Mouse (Mus musculus) intestine, postnatal 0 days (tissue): ENCODE measurements at regions not wholly inside any gene's neighbourhood (a gene's known extent, or its start where the extent isn't known, plus 50 kb on each side); places are given as distances from the start of the nearest gene placed in this dataset.

Source experiments
- ATAC-seq: fragments of 200-750 bp; cut with Nextera tagmentation; 2 replicates; pipeline ENCODE4 v1.8.0; 2017; ENCODE audit warnings: mild to moderate bottlenecking, moderate TSS enrichment, moderate library complexity
- H3K27ac ChIP-seq: fragments of 300-500 bp; sonication (generic); 2 replicates; pipeline ENCODE4 v1.5.1; 2014; ENCODE audit warnings: mild to moderate bottlenecking, low read depth, low read length, moderate library complexity
- H3K27me3 ChIP-seq: fragments of 300-500 bp; sonication (generic); replicated peaks from 2 replicates; pipeline ENCODE4 v1.6.1; 2014; ENCODE audit warnings: low read length, mixed read lengths; ENCODE audit not compliant: control insufficient read depth, insufficient read depth
- H3K36me3 ChIP-seq: fragments of 300-500 bp; sonication (generic); 2 replicates; pipeline ENCODE4 v1.6.1; 2014; ENCODE audit warnings: mild to moderate bottlenecking, moderate library complexity; ENCODE audit not compliant: control insufficient read depth, insufficient read depth
- H3K4me1 ChIP-seq: fragments of 300-500 bp; sonication (generic); replicated peaks from 2 replicates; pipeline ENCODE4 v1.6.1; 2014; ENCODE audit warnings: antibody characterized with exemption, low read length, mixed read lengths; ENCODE audit not compliant: control insufficient read depth, insufficient read depth
- H3K4me2 ChIP-seq: fragments of 300-500 bp; sonication (generic); replicated peaks from 2 replicates; pipeline ENCODE4 v1.6.1; 2014; ENCODE audit warnings: low read depth, mild to moderate bottlenecking, moderate library complexity
- H3K4me3 ChIP-seq: fragments of 300-500 bp; sonication (generic); 2 replicates; pipeline ENCODE4 v1.5.1; 2014; ENCODE audit warnings: low read depth, low read length
- H3K9ac ChIP-seq: fragments of 300-500 bp; sonication (generic); 2 replicates; pipeline ENCODE4 v1.6.1; 2014; ENCODE audit warnings: mild to moderate bottlenecking, low read depth, low read length
- H3K9me3 ChIP-seq: fragments of 300-500 bp; sonication (generic); 2 replicates; pipeline ENCODE4 v1.6.1; 2016; ENCODE audit warnings: mixed run types; ENCODE audit not compliant: control insufficient read depth
- CTCF ChIP-seq: sonication (generic); IDR thresholded peaks from 2 replicates; pipeline ENCODE4 v1.5.1; 2016; ENCODE audit warnings: low read depth, mild to moderate bottlenecking, control low read depth, antibody characterized with exemption, moderate library complexity
- WGBS: fragments of 180-500 bp; shearing (Covaris S2); extraction: QIAGEN DNeasy Blood & Tissue Kit; methylation state at CpG from one replicate; pipeline ENCODE4 v1.1.7; 2014; 5-methylcytosine and 5-hydroxymethylcytosine counted together

DNA sequence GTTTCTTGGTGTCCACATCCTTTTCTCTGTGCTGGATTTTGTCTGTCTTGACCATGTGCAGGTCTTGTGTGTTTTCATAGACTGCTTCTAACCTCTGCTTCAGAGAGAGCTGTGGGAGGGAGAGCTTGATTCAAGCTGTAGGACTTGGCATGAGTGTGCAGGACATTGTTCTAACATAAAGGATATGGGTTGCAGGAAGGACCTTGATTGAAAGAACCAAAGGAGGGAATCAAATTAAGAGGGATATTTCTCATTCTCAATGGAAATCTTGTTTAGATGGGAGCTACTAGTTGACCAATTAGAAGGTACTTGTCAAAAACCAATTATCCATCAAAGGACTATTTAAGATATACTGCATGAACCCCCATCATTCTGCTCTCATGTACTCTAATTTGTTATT, 244.9 kb upstream of the Xrcc4 start:
- H3K27me3 ChIP-seq = no peaks in the 10 kb centered on the region
- no peak overlapping the region for H3K4me3 ChIP-seq

DNA sequence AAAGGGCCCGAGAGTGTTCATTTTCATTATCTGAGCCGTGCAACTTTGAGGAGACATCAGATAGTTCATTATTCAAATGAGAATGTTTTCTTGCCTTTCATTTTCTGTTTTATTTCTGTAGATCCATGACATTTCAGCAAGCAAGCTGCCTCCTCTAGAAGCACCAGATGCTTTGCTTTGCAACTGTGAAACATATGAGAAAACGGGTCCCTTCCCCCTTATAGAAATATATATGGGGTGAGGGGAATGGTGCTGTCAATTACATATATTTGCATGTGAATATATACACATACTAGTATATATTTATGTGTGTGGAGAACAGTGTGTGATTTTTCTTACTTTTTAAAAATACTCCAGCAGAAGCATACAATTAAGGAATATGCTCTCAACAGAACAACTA, 235.8 kb upstream of the Xrcc4 start:
- no peak for TF ChIP-seq CTCF
- no peaks in the 10 kb centered on the region for H3K4me1 ChIP-seq
- no peak overlapping the region for H3K4me3 ChIP-seq
- WGBS = 85% methylated on average over 3 of the region's 3 CpGs
- H3K36me3 ChIP-seq = no peaks in the 10 kb centered on the region
- H3K9ac ChIP-seq = no peak overlapping the region
- no peaks in the 10 kb centered on the region for H3K27me3 ChIP-seq
- no peak for ATAC-seq
- no peak overlapping the region for H3K4me2 ChIP-seq
- no peaks in the 10 kb centered on the region for H3K9me3 ChIP-seq
- no peak overlapping the region for H3K27ac ChIP-seq

More for the DNA sequence above, 244.9 kb upstream of the Xrcc4 start:
- TF ChIP-seq CTCF = no peak
- Histone ChIP-seq H3K9me3 (no peaks in the 10 kb centered on the region), H3K9ac (no peak overlapping the region), H3K27ac (no peak overlapping the region), H3K4me2 (no peak overlapping the region), H3K36me3 (no peaks in the 10 kb centered on the region), H3K4me1 (no peaks in the 10 kb centered on the region)
- ATAC-seq = no peak

- ATAC-seq = no peak
- H3K27me3 ChIP-seq = no peaks in the 10 kb centered on the region
- H3K27ac ChIP-seq = no peak overlapping the region
- no peaks in the 10 kb centered on the region for H3K4me1 ChIP-seq
- H3K4me3 ChIP-seq = no peak overlapping the region
- H3K36me3 ChIP-seq = no peaks in the 10 kb centered on the region
- WGBS = 89% methylated on average over 9 of the region's 9 CpGs
- H3K9me3 ChIP-seq = no peaks in the 10 kb centered on the region
- no peak overlapping the region for H3K4me2 ChIP-seq
- no peak overlapping the region for H3K9ac ChIP-seq
- no peak for TF ChIP-seq CTCF
Observed at GRCm38 (mm10) chr13:90313209-90313978, 224.0 kb upstream of the Xrcc4 start.

DNA sequence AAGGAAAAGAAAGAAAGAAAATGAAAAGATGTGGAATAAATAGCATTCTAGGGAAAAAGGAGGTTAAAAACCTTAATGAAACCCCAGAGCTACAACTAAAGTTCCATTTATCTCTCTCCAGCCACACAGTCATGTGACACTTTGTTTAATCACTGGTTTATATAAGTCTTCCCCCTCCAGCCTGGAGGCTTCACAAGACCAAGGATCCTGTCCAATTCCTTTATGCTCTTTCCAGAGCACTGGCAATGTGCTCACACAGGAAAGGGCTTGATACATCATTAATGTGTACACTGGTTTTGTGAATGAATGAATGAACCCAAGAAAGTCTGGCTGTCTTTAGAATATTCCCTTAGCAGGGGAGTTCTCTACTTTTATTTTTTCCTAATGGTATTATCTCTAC, 221.1 kb upstream of the Xrcc4 start:
- no peaks in the 10 kb centered on the region for H3K27me3 ChIP-seq
- no peaks in the 10 kb centered on the region for H3K4me1 ChIP-seq
- TF ChIP-seq CTCF = no peak
- no peak overlapping the region for H3K4me3 ChIP-seq
- no peak overlapping the region for H3K9ac ChIP-seq
- H3K27ac ChIP-seq = no peak overlapping the region
- no peak for ATAC-seq
- H3K36me3 ChIP-seq = no peaks in the 10 kb centered on the region
- H3K9me3 ChIP-seq = no peaks in the 10 kb centered on the region
- no peak overlapping the region for H3K4me2 ChIP-seq

DNA sequence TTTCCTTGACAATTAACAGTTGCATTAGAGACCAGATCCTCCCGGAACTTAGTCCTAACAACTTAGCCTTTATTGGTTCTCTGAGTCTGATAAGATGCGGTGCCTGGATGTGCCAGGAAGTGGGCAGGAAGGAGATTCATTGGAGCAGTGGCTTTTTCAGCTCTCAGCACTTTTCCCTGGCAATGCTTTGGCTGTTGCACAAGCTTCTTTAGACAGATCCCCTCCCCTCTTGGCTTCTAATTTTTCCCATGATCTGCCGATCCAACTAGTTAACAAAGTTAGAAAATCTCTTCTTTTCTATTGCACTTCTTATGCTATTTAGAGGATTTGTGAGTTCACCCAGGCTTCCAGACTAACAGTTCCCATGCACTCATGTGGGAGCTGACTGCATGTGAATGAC, 211.1 kb upstream of the Xrcc4 start:
- H3K4me3 ChIP-seq = no peak overlapping the region
- no peaks in the 10 kb centered on the region for H3K36me3 ChIP-seq
- H3K4me2 ChIP-seq = no peak overlapping the region
- ATAC-seq = no peak
- H3K27ac ChIP-seq = no peak overlapping the region
- H3K27me3 ChIP-seq = no peaks in the 10 kb centered on the region
- H3K4me1 ChIP-seq = no peaks in the 10 kb centered on the region
- H3K9ac ChIP-seq = no peak overlapping the region
- no peaks in the 10 kb centered on the region for H3K9me3 ChIP-seq
- TF ChIP-seq CTCF = no peak
- WGBS = 62% methylated on average over 3 of the region's 3 CpGs

GRCm38 (mm10) chr13:90294648-90295007, 205.2 kb upstream of the Xrcc4 start:
- no peak for ATAC-seq
- Histone ChIP-seq H3K4me1 (no peaks in the 10 kb centered on the region), H3K27me3 (no peaks in the 10 kb centered on the region), H3K4me3 (no peak overlapping the region), H3K9ac (no peak overlapping the region), H3K27ac (no peak overlapping the region), H3K36me3 (no peaks in the 10 kb centered on the region), H3K9me3 (no peaks in the 10 kb centered on the region), H3K4me2 (no peak overlapping the region)
- 82% methylated on average over 5 of the region's 5 CpGs for WGBS
- TF ChIP-seq CTCF = no peak
